Comparison of ENCODE assay signal across 11 mouse cellular contexts in genomic region chr9:45261466-45261865, GRCm38 (mm10). TPM values are rescaled to one million over a fixed set of nuclear protein-coding genes. Genes with fewer than 3 reads are reported as not detected.
DNase-seq lines count a peak whose midpoint lies in the region; ATAC-seq and TF ChIP-seq lines count a peak whose summit lies in the region.
"Had no signal": no experiment of that assay in that cellular context is flagged by ENCODE, and none has a peak within 500 bp of the region (broad histone marks: within the 10 kb centered on the region; RNA-seq: fewer than 3 reads in every experiment).

No protein-coding gene starts in this region.

- no peak overlapping the region for H3K27ac ChIP-seq in lung, embryonic 14.5 days (ENCODE audit: low read depth)
- no peak overlapping the region for H3K27ac ChIP-seq in forebrain, embryonic 15.5 days (replicated peaks)
- no peak overlapping the region for H3K27ac ChIP-seq in limb, embryonic 10.5 days
- H3K27ac ChIP-seq: liver, embryonic 12.5 days had no signal

- no peaks in the 10 kb centered on the region for H3K36me3 ChIP-seq in lung, embryonic 14.5 days (ENCODE audit: insufficient read depth)
- H3K36me3 ChIP-seq in forebrain, embryonic 15.5 days: no peaks in the 10 kb centered on the region
- H3K36me3 ChIP-seq in limb, embryonic 10.5 days: no peaks in the 10 kb centered on the region
- H3K36me3 ChIP-seq: liver, embryonic 12.5 days had no signal

- no peak for ATAC-seq in lung, embryonic 14.5 days (ENCODE audit: insufficient read depth)
- ATAC-seq in forebrain, embryonic 15.5 days (replicated peaks): no peak
- ATAC-seq: liver, embryonic 12.5 days had no signal

- no peak overlapping the region for H3K4me3 ChIP-seq in lung, embryonic 14.5 days (ENCODE audit: low read depth, low read length)
- no peak overlapping the region for H3K4me3 ChIP-seq in forebrain, embryonic 15.5 days
- H3K4me3 ChIP-seq in limb, embryonic 10.5 days: no peak overlapping the region
- H3K4me3 ChIP-seq: liver, embryonic 12.5 days had no signal

- no peak overlapping the region for H3K4me2 ChIP-seq in lung, embryonic 14.5 days
- H3K4me2 ChIP-seq in forebrain, embryonic 15.5 days (replicated peaks): no peak overlapping the region
- H3K4me2 ChIP-seq: liver, embryonic 12.5 days had no signal

- no peaks in the 10 kb centered on the region; the same call in 1 of the 2 replicates for H3K27me3 ChIP-seq in lung, embryonic 14.5 days (ENCODE audit: insufficient read depth, low read length)
- H3K27me3 ChIP-seq in forebrain, embryonic 15.5 days: no peaks in the 10 kb centered on the region
- peaks cover 12% of the 10 kb centered on the region for H3K27me3 ChIP-seq in limb, embryonic 10.5 days (ENCODE audit: low read depth, poor library complexity, severe bottlenecking)

- H3K9ac ChIP-seq in lung, embryonic 14.5 days: no peak overlapping the region
- no peak overlapping the region for H3K9ac ChIP-seq in forebrain, embryonic 15.5 days (replicated peaks)
- H3K9ac ChIP-seq: liver, embryonic 12.5 days had no signal

- peak; percentile 23 for DNase-seq in lung, embryonic 14.5 days
- DNase-seq in lung, postnatal 36 days: no peak
- DNase-seq in adrenal gland, postnatal 25 days: peak; percentile 83
- peak; percentile 91 for DNase-seq in cerebellum, adult 9-11 months
- peak; percentile 29 to 50 for DNase-seq in kidney, postnatal 4 days
- no peak for DNase-seq in limb, embryonic 10.5 days (ENCODE audit: low spot score)
- DNase-seq: thymus, adult 18-20 months had no signal

- TF ChIP-seq CTCF in lung, embryonic 14.5 days (IDR thresholded peaks at IDR 0.05; ENCODE audit: low read depth): no peak

- no peaks in the 10 kb centered on the region for H3K4me1 ChIP-seq in lung, embryonic 14.5 days (ENCODE audit: insufficient read depth)
- H3K4me1 ChIP-seq in forebrain, embryonic 15.5 days: no peaks in the 10 kb centered on the region
- H3K4me1 ChIP-seq in limb, embryonic 10.5 days: no peaks in the 10 kb centered on the region
- H3K4me1 ChIP-seq: liver, embryonic 12.5 days had no signal

- no peaks in the 10 kb centered on the region for H3K9me3 ChIP-seq in lung, embryonic 14.5 days (ENCODE audit: low read depth, low read length)
- H3K9me3 ChIP-seq in forebrain, embryonic 15.5 days: no peaks in the 10 kb centered on the region
- no peaks in the 10 kb centered on the region for H3K9me3 ChIP-seq in limb, embryonic 10.5 days (replicated peaks)
- H3K9me3 ChIP-seq: liver, embryonic 12.5 days had no signal

- 50% methylated on average over 4 of the region's 4 CpGs for WGBS in lung, embryonic 14.5 days
- 57% methylated on average over 4 of the region's 4 CpGs for WGBS in forebrain, embryonic 15.5 days
- WGBS in limb, embryonic 10.5 days: 80% methylated on average over 4 of the region's 4 CpGs

RNA-seq across cellular contexts. Expression of gene Il10ra, which starts 7.5 kb away (rescaled TPM):
- polyA plus RNA-seq in lung, embryonic 14.5 days (2014; fragmentation: Nextera tagmentation; extraction: Ambion mirVana): 0.63 and 1.3 TPM in 2 replicates
- 1.6 and 1.9 TPM in 2 replicates for total RNA-seq in adrenal gland, postnatal 25 days (2021)
- 0.42 and 0.49 TPM in 2 replicates for polyA plus RNA-seq in forebrain, embryonic 15.5 days (2015; fragmentation: Nextera tagmentation; extraction: Ambion mirVana)
- polyA plus RNA-seq in limb, embryonic 10.5 days (2016; fragmentation: Nextera tagmentation; extraction: Ambion mirVana): 0.26 TPM in 2 replicates

RNA-seq across cellular contexts. Expression of gene Tmprss13, which starts 57.4 kb away (rescaled TPM):
- polyA plus RNA-seq in lung, embryonic 14.5 days (2014; fragmentation: Nextera tagmentation; extraction: Ambion mirVana): 0.12 TPM in 2 replicates
- total RNA-seq in adrenal gland, postnatal 25 days (2021): 0.12 TPM in 1 of 2 replicates, not detected in the other
- polyA plus RNA-seq in forebrain, embryonic 15.5 days (2015; fragmentation: Nextera tagmentation; extraction: Ambion mirVana): not detected in 2 replicates
- polyA plus RNA-seq in limb, embryonic 10.5 days (2016; fragmentation: Nextera tagmentation; extraction: Ambion mirVana): 0.51 and 0.95 TPM in 2 replicates
- total RNA-seq: layer of hippocampus, postnatal 10 days had no signal
- polyA plus RNA-seq: liver, embryonic 12.5 days had no signal

RNA-seq across cellular contexts. Expression of gene Tmprss4, which starts 57.6 kb away (rescaled TPM):
- 0.54 and 1.1 TPM in 2 replicates for polyA plus RNA-seq in lung, embryonic 14.5 days (2014; fragmentation: Nextera tagmentation; extraction: Ambion mirVana)
- total RNA-seq in adrenal gland, postnatal 25 days (2021): not detected in 2 replicates
- not detected in 2 replicates for polyA plus RNA-seq in forebrain, embryonic 15.5 days (2015; fragmentation: Nextera tagmentation; extraction: Ambion mirVana)
- 0.26 and 0.43 TPM in 2 replicates for polyA plus RNA-seq in limb, embryonic 10.5 days (2016; fragmentation: Nextera tagmentation; extraction: Ambion mirVana)
- total RNA-seq: layer of hippocampus, postnatal 10 days had no signal
- polyA plus RNA-seq: heart, embryonic 14.5 days; liver, embryonic 12.5 days had no signal

Comparison
In these comparisons a context has a peak if more than half of its experiments do, and no peak if none do; other contexts are left out.
1. DNase-seq: peak in lung, embryonic 14.5 days (single experiment), adrenal gland, postnatal 25 days (single experiment), cerebellum, adult 9-11 months (single experiment) and kidney, postnatal 4 days (2 of 2); none in lung, postnatal 36 days (single experiment) and limb, embryonic 10.5 days (single experiment).